Mouse (Mus musculus) adrenal gland, postnatal 36 days (tissue): ENCODE measurements around the gene Rnf216. TPM values are rescaled to one million over a fixed set of nuclear protein-coding genes. Genes with fewer than 3 reads are reported as not detected.
A peak's percentile ranks its signal among the peaks of the same experiment; 100 is the strongest.

Experiments used
- DNase-seq, 2 experiments: peaks; one replicate each; pipeline ENCODE4 v3.0.0; 2021; ENCODE audit warnings: mixed read lengths in 1 of 2
- microRNA-seq: library from miRNA; unstranded; fragments of <30 nt; microRNA quantifications from one replicate; pipeline ENCODE4 v1.2.0, GENCODE M21; 2021
- total RNA-seq, 2 experiments: library from RNA; stranded (reverse); gene quantifications; 2 replicates each; pipeline ENCODE4 v1.2.3; 2021

Gene Rnf216
- total RNA-seq, 2 experiments from 2014 or later, result 38.4 to 48.7 TPM

- peak in 1 of 2 experiments; percentile 33 for DNase-seq
Observed at GRCm38 (mm10) chr5:142960775-142961271, 152.0 kb downstream of the Rnf216 start.

DNA sequence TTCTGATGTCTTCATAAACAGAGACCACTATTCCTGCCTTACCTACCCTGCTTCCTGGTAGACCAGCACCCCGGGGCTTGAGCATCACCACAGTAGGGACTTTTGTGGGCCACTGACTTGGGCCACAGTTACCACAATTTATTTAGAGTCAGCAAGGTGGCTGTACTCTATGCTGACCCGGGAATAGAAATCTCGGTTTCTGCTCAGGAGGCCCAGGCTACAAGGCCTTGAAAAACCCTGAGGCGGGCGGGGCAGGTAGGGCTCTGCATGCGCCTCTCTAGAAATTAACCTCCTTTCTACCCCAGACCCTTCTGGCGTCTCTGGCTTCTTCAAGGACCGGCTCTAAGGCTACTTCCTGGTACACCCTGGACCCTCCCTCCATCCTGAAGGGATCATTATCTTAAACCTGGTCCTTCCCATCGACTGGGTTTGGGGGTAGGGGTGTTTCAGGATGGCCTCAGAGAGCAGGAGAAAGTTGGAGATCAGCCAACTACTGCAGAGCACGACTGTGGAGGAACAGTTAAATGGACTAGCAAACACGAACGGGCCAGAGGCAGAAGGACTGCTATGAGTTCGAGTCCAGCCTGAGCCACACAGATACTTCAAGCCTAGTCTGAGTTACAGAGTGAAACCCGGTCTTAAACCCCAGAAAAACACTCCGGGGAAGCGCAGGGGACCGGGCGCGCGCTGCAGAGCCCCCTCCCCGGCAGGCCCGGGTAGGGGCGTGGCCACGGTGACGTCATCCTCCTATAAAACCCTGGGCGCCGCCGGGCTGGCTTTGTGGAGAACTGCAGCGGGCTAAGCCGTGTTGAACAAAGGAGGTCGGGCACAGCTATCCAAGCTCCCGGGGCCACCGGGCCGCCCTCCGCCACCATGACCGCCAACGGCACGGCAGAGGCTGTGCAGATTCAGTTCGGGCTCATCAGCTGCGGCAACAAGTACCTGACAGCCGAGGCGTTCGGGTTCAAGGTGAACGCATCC is 152.9 kb downstream of the Rnf216 start, which contains the start of gene Fscn1:
TSS of gene Fscn1 (plus strand) at position 768 of the 981 bp plus-strand sequence.
- peak; percentile 90 to 91 for DNase-seq

- DNase-seq, result no peak
Observed at GRCm38 (mm10) chr5:142959156-142959555, 153.6 kb downstream of the Rnf216 start.

- no peak for DNase-seq
Observed at GRCm38 (mm10) chr5:142958464-142958863, 154.3 kb downstream of the Rnf216 start.

- DNase-seq, result no peak
Observed at GRCm38 (mm10) chr5:142956956-142957703, 155.7 kb downstream of the Rnf216 start.

DNA sequence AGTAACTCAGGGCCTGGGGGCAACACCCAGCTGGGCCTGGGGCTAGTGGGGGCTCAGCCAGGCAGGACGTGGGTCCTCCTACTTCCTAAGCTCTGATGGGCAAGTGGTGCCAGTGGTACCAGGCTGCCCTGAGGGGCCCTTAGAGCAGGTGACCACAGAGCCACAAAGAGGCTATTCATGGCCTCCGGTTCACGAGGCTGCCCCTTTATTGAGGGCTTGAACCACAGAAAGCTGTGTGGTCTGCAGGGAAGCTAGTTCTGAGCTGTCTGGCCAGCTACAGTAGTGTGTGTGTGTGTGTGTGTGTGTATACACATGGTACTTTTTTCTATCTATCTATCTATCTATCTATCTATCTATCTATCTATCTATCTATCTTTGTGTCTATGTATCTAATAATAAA is 159.2 kb downstream of the Rnf216 start:
- no peak for DNase-seq

DNA sequence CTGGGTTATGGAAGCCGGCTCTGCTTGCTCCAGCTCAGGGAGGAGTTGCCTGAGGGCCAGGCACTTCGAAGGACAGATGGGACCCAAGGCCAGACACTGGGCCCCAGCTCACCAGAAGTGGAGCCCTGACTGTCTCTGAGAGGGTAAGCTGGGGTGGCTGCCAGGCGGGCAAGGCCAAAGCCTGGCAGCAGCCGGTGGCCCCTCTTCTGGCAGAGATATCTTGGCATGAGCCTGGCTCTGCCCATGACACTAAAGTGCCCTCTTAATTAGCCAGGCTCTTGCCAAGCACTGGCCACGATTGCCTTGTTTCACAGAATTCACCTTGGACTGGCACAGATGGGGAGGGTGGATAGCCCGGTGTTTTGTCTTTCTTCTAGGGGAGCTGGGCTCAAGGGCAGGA is 162.4 kb downstream of the Rnf216 start:
- DNase-seq, result peak; percentile 80 to 90

- no peak for DNase-seq
Observed at GRCm38 (mm10) chr5:142949580-142949979, 163.2 kb downstream of the Rnf216 start.

GRCm38 (mm10) chr5:142947460-142947859 is 165.3 kb downstream of the Rnf216 start:
- DNase-seq, result no peak

- peak in 1 of 2 experiments; percentile 61 for DNase-seq
Observed at GRCm38 (mm10) chr5:142944979-142945682, 167.7 kb downstream of the Rnf216 start.

Small RNAs within 50 kb of the gene (microRNA-seq; reads per million reads assigned to microRNA genes)
- gene Gm44405, result not detected

Other genes with a start within 250 kb of the Rnf216 start
- gene Fbxl18, start 217.6 kb downstream of the Rnf216 start, total RNA-seq, result 10 to 100 TPM; 10.8 to 13.9 TPM
- 1,000 to 10,000 TPM; 3,336 to 3,351 TPM for gene Actb, start 206.2 kb downstream of the Rnf216 start, total RNA-seq
- gene Fscn1, start 152.7 kb downstream of the Rnf216 start, total RNA-seq, result 10 to 100 TPM; 33.6 to 42.0 TPM
- under 1 TPM in 1 of 2 experiments, not detected in 1; 0.07 TPM for gene Olfr718-ps1, start 34.6 kb upstream of the Rnf216 start, total RNA-seq
- 10 to 100 TPM; 11.3 to 11.7 TPM for gene Rbak, start 67.8 kb upstream of the Rnf216 start, total RNA-seq
- not detected for gene Spdye4b, start 68.0 kb upstream of the Rnf216 start, total RNA-seq
- gene Spdye4a, start 113.9 kb upstream of the Rnf216 start, total RNA-seq, result not detected
- 10 to 100 TPM; 22.2 to 22.9 TPM for gene Zfp12, start 122.2 kb upstream of the Rnf216 start, total RNA-seq
- 1 to 10 TPM; 5.2 to 9.7 TPM for gene Zfp316, start 157.0 kb upstream of the Rnf216 start, total RNA-seq
- gene Zfp853, start 180.6 kb upstream of the Rnf216 start, total RNA-seq, result under 1 TPM; 0.36 to 0.40 TPM
- gene E130309D02Rik, start 202.4 kb upstream of the Rnf216 start, total RNA-seq, result 10 to 100 TPM; 24.2 to 33.2 TPM
- 10 to 100 TPM; 54.7 to 60.4 TPM for gene Zdhhc4, start 216.3 kb upstream of the Rnf216 start, total RNA-seq
- gene Grid2ip, start 244.3 kb upstream of the Rnf216 start, total RNA-seq, result under 1 TPM; 0.20 to 0.30 TPM